ENCODE assay signal across 18 mouse cellular contexts in genomic region chr13:47251114-47251764, GRCm38 (mm10).
DNase-seq lines count a peak whose midpoint lies in the region; ATAC-seq lines count a peak whose summit lies in the region.
"Had no signal": no experiment of that assay in that cellular context is flagged by ENCODE, and none has a peak within 500 bp of the region (broad histone marks: within the 10 kb centered on the region; RNA-seq: fewer than 3 reads in every experiment).

No protein-coding gene starts in this region.

- WGBS in heart, embryonic 12.5 days: 61% methylated on average over 2 of the region's 2 CpGs
- 41% methylated on average over 2 of the region's 2 CpGs for WGBS in liver, embryonic 16.5 days (ENCODE audit: insufficient replicate concordance)

- H3K9ac ChIP-seq in heart, embryonic 12.5 days: no peak overlapping the region
- H3K9ac ChIP-seq in liver, embryonic 16.5 days (ENCODE audit: low read depth, low read length): no peak overlapping the region
- H3K9ac ChIP-seq: hindbrain, embryonic 13.5 days; intestine, embryonic 15.5 days; limb, embryonic 15.5 days had no signal

- no peak for DNase-seq in heart, postnatal 25 days (ENCODE audit: low spot score)
- peak; percentile 52 for DNase-seq in lung, postnatal 25 days (ENCODE audit: low spot score)
- no peak for DNase-seq in lung, postnatal 14 days
- no peak for DNase-seq in Muller cell, postnatal 12 days (ENCODE audit: inconsistent ontology term)
- DNase-seq: adrenal gland, postnatal 25 days; cerebellum, adult 2 months; right cerebral cortex, postnatal 4 days; thymus, postnatal 36 days had no signal

- H3K27ac ChIP-seq in heart, embryonic 12.5 days (ENCODE audit: poor library complexity, severe bottlenecking): no peak overlapping the region
- H3K27ac ChIP-seq in liver, embryonic 16.5 days (ENCODE audit: low read length): peak overlapping the region; percentile 58
- H3K27ac ChIP-seq: hindbrain, embryonic 13.5 days; intestine, embryonic 15.5 days; limb, embryonic 15.5 days had no signal

- H3K4me1 ChIP-seq in heart, embryonic 12.5 days (replicated peaks): peaks cover 31% of the 10 kb centered on the region
- no peaks in the 10 kb centered on the region; the same call in 1 of the 2 replicates for H3K4me1 ChIP-seq in liver, embryonic 16.5 days (ENCODE audit: control insufficient read depth, low read depth, low read length)
- H3K4me1 ChIP-seq: intestine, embryonic 15.5 days; limb, embryonic 15.5 days had no signal

- H3K36me3 ChIP-seq in heart, embryonic 12.5 days: no peaks in the 10 kb centered on the region
- H3K36me3 ChIP-seq in liver, embryonic 16.5 days (ENCODE audit: control insufficient read depth, insufficient read depth): no peaks in the 10 kb centered on the region
- H3K36me3 ChIP-seq: hindbrain, embryonic 13.5 days; intestine, embryonic 15.5 days; limb, embryonic 15.5 days had no signal

- no peak overlapping the region for H3K4me2 ChIP-seq in heart, embryonic 12.5 days
- no peak overlapping the region for H3K4me2 ChIP-seq in liver, embryonic 16.5 days (ENCODE audit: low read depth, low read length)
- H3K4me2 ChIP-seq: hindbrain, embryonic 13.5 days; intestine, embryonic 15.5 days; limb, embryonic 15.5 days; midbrain, embryonic 11.5 days had no signal

- intact Hi-C loops in heart, postnatal 25 days (cut with DNase I): no loop called here

- peak; percentile 69 for ATAC-seq in heart, embryonic 12.5 days (ENCODE audit: insufficient number of reproducible peaks, low FRiP score)
- ATAC-seq in liver, embryonic 16.5 days (ENCODE audit: low read depth): peak; percentile 58; the same call in 1 of the 2 replicates
- no peak for ATAC-seq in frontal cortex, adult (ENCODE audit: low TSS enrichment)
- ATAC-seq: activated CD4-positive, CD25-positive, alpha-beta regulatory T cell, adult 4 months; intestine, embryonic 15.5 days; Patski had no signal

- H3K4me3 ChIP-seq in heart, embryonic 12.5 days: no peak overlapping the region
- H3K4me3 ChIP-seq in liver, embryonic 16.5 days (ENCODE audit: low read depth, low read length): no peak overlapping the region
- H3K4me3 ChIP-seq: erythroblast, embryonic 14.5 days; hindbrain, embryonic 13.5 days; intestine, embryonic 15.5 days; limb, embryonic 15.5 days had no signal

- H3K27me3 ChIP-seq in heart, embryonic 12.5 days (replicated peaks): no peaks in the 10 kb centered on the region
- no peaks in the 10 kb centered on the region for H3K27me3 ChIP-seq in liver, embryonic 16.5 days (ENCODE audit: control insufficient read depth, insufficient read depth, low read depth, low read length)
- H3K27me3 ChIP-seq: hindbrain, embryonic 13.5 days; intestine, embryonic 15.5 days; limb, embryonic 15.5 days; Patski had no signal

- H3K9me3 ChIP-seq in heart, embryonic 12.5 days (replicated peaks): no peaks in the 10 kb centered on the region
- H3K9me3 ChIP-seq in liver, embryonic 16.5 days (replicated peaks; ENCODE audit: control insufficient read depth, low read length): no peaks in the 10 kb centered on the region
- H3K9me3 ChIP-seq: hindbrain, embryonic 13.5 days; intestine, embryonic 15.5 days; limb, embryonic 15.5 days had no signal
